Mouse (Mus musculus) intestine, embryonic 15.5 days (tissue): ENCODE measurements around the gene Vmn1r32. TPM values are rescaled to one million over a fixed set of nuclear protein-coding genes. Genes with fewer than 3 reads are reported as not detected.

Experiments
- ATAC-seq: fragments of 200-750 bp; cut with Nextera tagmentation; 2 replicates; pipeline ENCODE4 v1.8.0; 2017; ENCODE audit warnings: moderate TSS enrichment, moderate library complexity
- H3K27ac ChIP-seq: fragments of 300-500 bp; sonication (generic); 2 replicates; pipeline ENCODE4 v1.5.1; 2015; ENCODE audit warnings: mild to moderate bottlenecking, inconsistent platforms
- H3K27me3 ChIP-seq: fragments of 300-500 bp; sonication (generic); replicated peaks from 2 replicates; pipeline ENCODE4 v1.6.1; 2015; ENCODE audit warnings: inconsistent platforms
- H3K36me3 ChIP-seq: fragments of 300-500 bp; sonication (generic); 2 replicates; pipeline ENCODE4 v1.6.1; 2015; ENCODE audit warnings: inconsistent platforms
- H3K4me1 ChIP-seq: fragments of 300-500 bp; sonication (generic); replicated peaks from 2 replicates; pipeline ENCODE4 v1.6.1; 2015; ENCODE audit warnings: inconsistent platforms
- H3K4me2 ChIP-seq: fragments of 300-500 bp; sonication (generic); replicated peaks from 2 replicates; pipeline ENCODE4 v1.6.1; 2015; ENCODE audit warnings: mild to moderate bottlenecking, inconsistent platforms
- H3K4me3 ChIP-seq: fragments of 300-500 bp; sonication (generic); replicated peaks from 2 replicates; pipeline ENCODE4 v1.5.1; 2015; ENCODE audit warnings: inconsistent platforms
- H3K9ac ChIP-seq: fragments of 300-500 bp; sonication (generic); 2 replicates; pipeline ENCODE4 v1.6.1; 2015; ENCODE audit warnings: inconsistent platforms
- H3K9me3 ChIP-seq: fragments of 300-500 bp; sonication (generic); 2 replicates; pipeline ENCODE4 v1.6.1; 2016; ENCODE audit warnings: inconsistent platforms
- WGBS: fragments of 180-500 bp; shearing (Covaris S2); methylation state at CpG from one replicate; pipeline ENCODE4 v1.1.7; 2015; 5-methylcytosine and 5-hydroxymethylcytosine counted together
- polyA plus RNA-seq: library from polyadenylated mRNA; unstranded; fragments of >200 nt; fragmentation: Nextera tagmentation; extraction: Ambion mirVana; gene quantifications from 2 replicates; pipeline ENCODE4 v1.2.1, GENCODE M21; 2015

The Vmn1r32 gene
- 0.05 TPM in 1 of 2 replicates, not detected in the other for polyA plus RNA-seq

DNA sequence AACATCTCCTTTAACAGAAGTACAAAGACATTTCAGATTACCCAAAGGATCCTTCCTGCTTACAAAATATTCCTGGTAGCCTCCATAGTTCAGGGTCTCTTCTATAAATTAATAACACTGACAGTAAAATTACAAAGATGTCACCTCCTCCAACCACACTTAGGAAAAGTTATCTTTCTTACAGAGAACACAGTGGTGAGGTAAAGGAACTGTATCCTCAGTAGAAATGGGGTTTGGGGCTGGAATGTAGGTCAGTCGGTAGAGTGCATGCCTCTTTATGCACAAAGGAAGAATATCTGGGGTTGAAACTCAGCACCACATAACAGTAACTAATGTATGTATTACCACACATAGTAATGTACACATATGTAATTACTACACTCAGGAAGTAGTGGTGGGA is at the start of gene Vmn1r32:
TSS of gene Vmn1r32 (minus strand) at position 101 of the 400 bp plus-strand sequence.
- Histone ChIP-seq H3K9ac (no peak within 1 kb of the TSS), H3K4me3 (no peak within 1 kb of the TSS), H3K4me1 (no peaks in the 10 kb centered on the region), H3K9me3 (no peaks in the 10 kb centered on the region), H3K4me2 (no peak within 1 kb of the TSS), H3K27ac (no peak within 1 kb of the TSS), H3K36me3 (no peaks in the 10 kb centered on the region), H3K27me3 (no peaks in the 10 kb centered on the region)
- ATAC-seq: no peak
- WGBS: 78% methylated on average over 1 of the region's 1 CpGs

DNA sequence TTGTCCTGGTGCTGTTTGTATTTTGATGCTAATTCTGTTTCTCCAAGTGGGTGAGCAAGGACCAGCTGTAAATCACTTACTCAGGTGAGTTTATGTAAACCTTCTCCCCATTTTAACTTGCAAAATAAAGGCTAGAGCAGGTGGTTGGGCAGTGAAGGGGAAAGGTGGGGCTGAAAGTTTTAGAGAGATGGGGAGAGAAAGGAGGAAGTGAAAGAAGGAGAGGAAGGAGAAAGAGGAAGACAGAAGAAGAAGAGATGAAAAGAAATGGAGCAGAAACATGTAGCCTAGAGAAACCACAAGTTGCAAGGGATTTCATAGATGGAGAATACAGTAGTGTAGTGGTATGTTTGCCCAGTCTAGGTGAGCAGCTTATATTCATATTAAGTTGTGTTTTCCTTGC is 35.9 kb upstream of the Vmn1r32 start:
- no peaks in the 10 kb centered on the region for H3K4me1 ChIP-seq
- no peak overlapping the region for H3K4me2 ChIP-seq
- H3K9ac ChIP-seq: no peak overlapping the region
- no peak overlapping the region for H3K4me3 ChIP-seq
- no peaks in the 10 kb centered on the region for H3K27me3 ChIP-seq
- no peak overlapping the region for H3K27ac ChIP-seq
- no peaks in the 10 kb centered on the region for H3K36me3 ChIP-seq
- no peaks in the 10 kb centered on the region for H3K9me3 ChIP-seq
- ATAC-seq: no peak

DNA sequence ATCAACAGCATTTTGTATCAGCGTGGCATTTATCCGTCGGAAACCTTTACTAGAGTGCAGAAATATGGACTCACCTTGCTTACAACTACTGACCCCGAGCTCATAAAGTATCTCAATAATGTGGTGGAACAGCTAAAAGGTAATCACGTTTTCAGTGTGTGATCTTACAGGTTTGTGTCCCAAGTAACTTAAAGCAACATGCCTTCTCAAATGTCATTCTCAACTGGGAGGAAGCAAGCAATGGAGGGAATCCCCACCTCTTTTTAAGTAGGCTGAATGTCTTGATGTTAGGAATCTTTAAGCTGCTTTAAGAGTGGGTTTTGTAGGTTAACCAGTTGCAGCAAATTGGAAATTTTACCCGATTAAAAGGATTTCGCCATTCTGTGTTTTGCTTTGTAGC is 23.9 kb downstream of the Vmn1r32 start:
- H3K27ac ChIP-seq: peak overlapping the region; percentile 81; the same call in 1 of the 2 replicates
- H3K27me3 ChIP-seq: no peaks in the 10 kb centered on the region
- peaks cover 5% of the 10 kb centered on the region; the same call in 1 of the 2 replicates for H3K4me1 ChIP-seq
- 0 out of 2 replicates have a peak, but pooled peaks cover 2% of the 10 kb centered on the region for H3K36me3 ChIP-seq
- 15% methylated on average over 7 of the region's 7 CpGs for WGBS
- H3K9me3 ChIP-seq: no peaks in the 10 kb centered on the region
- peak overlapping the region; percentile 68 for H3K4me2 ChIP-seq
- H3K9ac ChIP-seq: peak overlapping the region; percentile 63
- peak overlapping the region; percentile 60 for H3K4me3 ChIP-seq
- ATAC-seq: no peak

DNA sequence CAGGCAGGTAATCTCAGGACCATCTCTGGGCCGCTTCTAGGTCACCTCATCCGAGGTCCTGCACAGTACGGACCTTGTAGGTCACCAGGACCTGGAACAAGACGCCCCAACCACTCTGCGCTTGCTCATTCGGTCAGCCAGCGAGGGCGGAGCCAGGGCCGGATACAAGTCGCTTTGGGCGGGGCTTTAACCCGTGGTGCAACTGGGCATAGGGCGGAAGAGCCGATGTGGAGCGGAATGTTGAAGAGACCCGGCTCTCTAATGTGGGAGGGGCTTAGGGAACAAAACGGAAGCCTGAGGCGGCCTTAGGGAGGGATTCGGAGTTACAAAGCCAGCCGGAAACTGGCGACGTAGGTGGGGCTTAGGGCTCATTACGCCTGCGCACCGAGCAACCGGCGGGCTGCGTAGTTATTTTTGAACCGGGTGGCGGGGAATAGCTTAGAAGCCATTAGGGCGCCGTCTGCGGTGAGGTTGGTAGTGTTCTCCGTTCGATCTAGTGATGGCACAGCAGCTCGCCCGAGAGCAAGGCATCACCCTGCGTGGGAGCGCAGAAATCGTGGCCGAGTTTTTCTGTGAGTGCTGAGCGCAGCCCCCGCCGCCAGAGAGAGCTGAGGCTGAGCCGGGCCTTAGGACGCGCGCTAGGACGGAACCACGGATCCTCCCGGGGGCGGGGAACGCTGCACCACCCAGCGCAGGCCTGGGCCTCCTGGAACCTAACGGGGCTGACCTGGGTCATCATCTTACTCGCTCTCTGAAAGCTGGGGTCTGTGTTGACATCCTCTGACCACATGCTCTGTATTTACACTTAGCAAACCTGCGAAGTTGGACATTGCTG is 24.7 kb downstream of the Vmn1r32 start, which contains the start of gene Mad2l1:
TSS of gene Mad2l1 (plus strand) at position 363 of the 835 bp plus-strand sequence.
- Histone ChIP-seq H3K4me1 (peaks cover 5% of the 10 kb centered on the region; the same call in 1 of the 2 replicates), H3K9me3 (no peaks in the 10 kb centered on the region), H3K27ac (peak within 1 kb of the TSS; percentile 81), H3K27me3 (no peaks in the 10 kb centered on the region), H3K36me3 (0 out of 2 replicates have a peak, but pooled peaks cover 2% of the 10 kb centered on the region), H3K4me3 (peak within 1 kb of the TSS; percentile 60), H3K9ac (peak within 1 kb of the TSS; percentile 63), H3K4me2 (peak within 1 kb of the TSS; percentile 68)
- ATAC-seq: peak; percentile 99
- WGBS: under 1% methylated on average over 57 of the region's 57 CpGs

DNA sequence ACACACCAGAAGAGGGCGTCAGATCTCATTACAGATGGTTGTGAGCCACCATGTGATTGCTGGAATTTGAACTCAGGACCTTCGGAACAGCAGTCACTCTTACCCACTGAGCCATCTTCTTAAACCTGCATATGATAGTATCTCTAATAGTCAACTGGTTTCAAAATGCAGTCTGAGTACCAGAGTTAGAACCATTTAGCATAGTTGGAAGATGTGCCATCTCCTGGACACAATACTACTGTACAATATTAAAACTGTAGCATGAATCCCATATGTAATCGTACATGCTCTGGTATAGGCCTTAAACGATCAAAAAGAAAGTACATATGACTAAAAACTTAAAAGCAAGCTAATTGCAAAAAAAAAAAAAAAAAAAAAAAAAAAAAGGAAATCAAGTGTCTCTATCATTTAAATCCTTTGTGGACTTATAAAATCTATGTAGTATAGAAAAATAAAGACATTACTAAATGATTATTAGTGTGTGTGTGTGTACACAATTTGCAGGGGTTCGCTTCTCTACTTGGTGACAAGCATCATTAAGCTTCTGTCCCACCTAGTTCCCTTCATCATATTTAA is 25.4 kb downstream of the Vmn1r32 start:
- H3K4me3 ChIP-seq: peak overlapping the region; percentile 60
- peak overlapping the region; percentile 81 for H3K27ac ChIP-seq
- 0 out of 2 replicates have a peak, but pooled peaks cover 2% of the 10 kb centered on the region for H3K36me3 ChIP-seq
- WGBS: 79% methylated on average over 5 of the region's 5 CpGs
- H3K4me1 ChIP-seq: peaks cover 5% of the 10 kb centered on the region; the same call in 1 of the 2 replicates
- no peaks in the 10 kb centered on the region for H3K27me3 ChIP-seq
- ATAC-seq: no peak
- peak overlapping the region; percentile 47; the same call in 1 of the 2 replicates for H3K9ac ChIP-seq
- H3K9me3 ChIP-seq: no peaks in the 10 kb centered on the region
- peak overlapping the region; percentile 68 for H3K4me2 ChIP-seq

DNA sequence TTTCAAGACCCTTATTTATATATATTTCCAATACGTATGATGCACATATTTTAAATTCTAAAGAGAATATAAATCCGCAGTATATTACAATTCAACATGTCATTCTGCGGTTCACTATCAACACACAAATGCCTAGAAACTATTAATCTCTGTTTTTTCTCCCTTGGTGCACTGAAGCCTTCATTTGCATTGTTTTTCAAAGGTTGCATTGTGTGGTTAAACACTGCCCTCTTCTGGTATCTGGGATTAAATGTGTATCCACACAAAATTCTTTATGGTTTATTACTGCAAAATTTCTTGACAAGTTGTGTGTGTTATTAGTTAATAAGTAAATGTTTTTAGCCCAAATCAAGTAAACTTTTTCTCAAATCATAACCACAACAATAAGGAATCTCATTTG is 26.7 kb downstream of the Vmn1r32 start:
- H3K9ac ChIP-seq: no peak overlapping the region
- WGBS: 29% methylated on average over 3 of the region's 3 CpGs
- no peaks in the 10 kb centered on the region for H3K27me3 ChIP-seq
- H3K36me3 ChIP-seq: no peaks in the 10 kb centered on the region
- no peak overlapping the region for H3K27ac ChIP-seq
- H3K4me3 ChIP-seq: no peak overlapping the region
- H3K9me3 ChIP-seq: no peaks in the 10 kb centered on the region
- ATAC-seq: no peak
- H3K4me2 ChIP-seq: no peak overlapping the region
- peaks cover 5% of the 10 kb centered on the region; the same call in 1 of the 2 replicates for H3K4me1 ChIP-seq

DNA sequence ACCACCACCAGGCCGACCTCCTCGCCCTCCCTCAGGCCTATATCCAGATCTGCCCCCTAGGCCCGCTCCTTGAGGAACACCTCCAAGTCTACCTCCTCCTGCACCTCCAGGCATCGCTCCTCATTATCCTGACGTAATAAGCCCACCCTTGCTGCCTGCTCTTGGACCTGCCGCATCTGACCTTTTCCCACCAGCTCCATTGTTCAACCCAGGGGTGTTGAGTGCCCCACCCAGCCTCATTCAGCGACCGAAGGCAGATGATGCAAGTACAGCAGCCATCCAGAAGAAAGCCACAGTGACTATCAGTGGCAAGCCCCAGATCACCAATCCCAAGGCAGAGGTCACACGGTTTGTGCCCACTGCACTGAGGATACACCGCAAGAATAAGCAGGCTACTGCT is 31.5 kb downstream of the Vmn1r32 start:
- Histone ChIP-seq H3K9me3 (no peaks in the 10 kb centered on the region), H3K4me2 (no peak overlapping the region), H3K4me1 (no peaks in the 10 kb centered on the region), H3K27me3 (no peaks in the 10 kb centered on the region), H3K27ac (no peak overlapping the region), H3K36me3 (no peaks in the 10 kb centered on the region), H3K4me3 (no peak overlapping the region), H3K9ac (no peak overlapping the region)
- WGBS: 93% methylated on average over 10 of the region's 10 CpGs
- no peak for ATAC-seq

DNA sequence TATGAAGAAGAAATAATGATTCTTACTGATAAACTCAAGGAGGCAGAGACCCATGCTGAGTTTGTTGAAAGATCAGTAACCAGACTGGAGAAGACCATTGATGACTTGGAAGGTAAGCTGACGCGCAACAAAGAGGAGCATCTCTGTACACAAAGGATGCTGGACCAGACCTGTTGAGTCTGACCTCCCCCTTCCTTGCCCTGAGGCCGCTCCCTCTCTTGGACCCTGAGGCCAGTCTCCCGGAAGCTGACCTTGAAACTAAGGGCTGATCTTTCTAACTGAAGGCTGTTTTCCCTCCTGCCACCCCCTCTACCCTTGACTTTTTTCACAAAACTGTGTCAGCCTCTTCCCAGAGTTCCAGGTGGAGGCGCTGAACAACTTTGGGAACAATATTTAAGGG is 43.5 kb downstream of the Vmn1r32 start:
- ATAC-seq: no peak
- H3K27me3 ChIP-seq: no peaks in the 10 kb centered on the region
- no peaks in the 10 kb centered on the region for H3K4me1 ChIP-seq
- H3K4me3 ChIP-seq: no peak overlapping the region
- no peak overlapping the region for H3K27ac ChIP-seq
- 96% methylated on average over 5 of the region's 5 CpGs for WGBS
- no peak overlapping the region for H3K9ac ChIP-seq
- no peaks in the 10 kb centered on the region for H3K9me3 ChIP-seq
- H3K36me3 ChIP-seq: no peaks in the 10 kb centered on the region
- no peak overlapping the region for H3K4me2 ChIP-seq

Other genes starting within 250 kb of the Vmn1r32 start
- 87.1 and 102 TPM in 2 replicates for gene Mad2l1, start 24.7 kb downstream of the Vmn1r32 start, polyA plus RNA-seq
- not detected in 2 replicates for gene Vmn1r33, start 58.2 kb upstream of the Vmn1r32 start, polyA plus RNA-seq
- gene Vmn1r34, start 83.8 kb upstream of the Vmn1r32 start, polyA plus RNA-seq: not detected in 2 replicates
- gene Vmn1r35, start 125.8 kb upstream of the Vmn1r32 start, polyA plus RNA-seq: not detected in 2 replicates
- gene Vmn1r36, start 159.1 kb upstream of the Vmn1r32 start, polyA plus RNA-seq: not detected in 2 replicates
- gene Vmn1r37, start 169.3 kb upstream of the Vmn1r32 start, polyA plus RNA-seq: not detected in 2 replicates
- not detected in 2 replicates for gene Vmn1r38, start 222.5 kb upstream of the Vmn1r32 start, polyA plus RNA-seq